Mouse (Mus musculus) lung, embryonic 15.5 days (tissue): Measurements from ENCODE around the gene Sat2. TPM values are rescaled to one million over a fixed set of nuclear protein-coding genes. Genes with fewer than 3 reads are reported as not detected.

ENCODE experiments used
- ATAC-seq: fragments of 200-750 bp; cut with Nextera tagmentation; 2 replicates; pipeline ENCODE4 v1.8.0; 2017; ENCODE audit warnings: moderate number of reproducible peaks, borderline replicate concordance; ENCODE audit not compliant: low FRiP score, low TSS enrichment; ENCODE audit errors: extremely low read depth
- H3K27ac ChIP-seq: fragments of 300-500 bp; sonication (generic); 2 replicates; pipeline ENCODE4 v1.5.1; 2015; ENCODE audit warnings: moderate library complexity, mild to moderate bottlenecking, inconsistent platforms
- H3K27me3 ChIP-seq: fragments of 300-500 bp; sonication (generic); 2 replicates; pipeline ENCODE4 v1.6.1; 2015; ENCODE audit warnings: inconsistent platforms
- H3K36me3 ChIP-seq: fragments of 300-500 bp; sonication (generic); 2 replicates; pipeline ENCODE4 v1.6.1; 2015; ENCODE audit warnings: inconsistent platforms
- H3K4me1 ChIP-seq: fragments of 300-500 bp; sonication (generic); 2 replicates; pipeline ENCODE4 v1.6.1; 2015; ENCODE audit warnings: inconsistent platforms
- H3K4me2 ChIP-seq: fragments of 300-500 bp; sonication (generic); 2 replicates; pipeline ENCODE4 v1.6.1; 2015; ENCODE audit warnings: inconsistent platforms, mild to moderate bottlenecking, moderate library complexity
- H3K4me3 ChIP-seq: fragments of 300-500 bp; sonication (generic); 2 replicates; pipeline ENCODE4 v1.5.1; 2015; ENCODE audit warnings: mild to moderate bottlenecking, inconsistent platforms
- H3K9ac ChIP-seq: fragments of 300-500 bp; sonication (generic); 2 replicates; pipeline ENCODE4 v1.6.1; 2015; ENCODE audit warnings: inconsistent platforms
- H3K9me3 ChIP-seq: fragments of 300-500 bp; sonication (generic); 2 replicates; pipeline ENCODE4 v1.6.1; 2016; ENCODE audit warnings: inconsistent platforms
- WGBS: fragments of 180-500 bp; shearing (Covaris S2); methylation state at CpG from one replicate; pipeline ENCODE4 v1.1.7; 2015; 5-methylcytosine and 5-hydroxymethylcytosine counted together
- polyA plus RNA-seq: library from polyadenylated mRNA; unstranded; fragments of >200 nt; fragmentation: Nextera tagmentation; extraction: Ambion mirVana; gene quantifications from 2 replicates; pipeline ENCODE4 v1.2.1, GENCODE M21; 2015

Gene Sat2
- polyA plus RNA-seq, 1 experiment from 2014 or later: 18.6 TPM

DNA sequence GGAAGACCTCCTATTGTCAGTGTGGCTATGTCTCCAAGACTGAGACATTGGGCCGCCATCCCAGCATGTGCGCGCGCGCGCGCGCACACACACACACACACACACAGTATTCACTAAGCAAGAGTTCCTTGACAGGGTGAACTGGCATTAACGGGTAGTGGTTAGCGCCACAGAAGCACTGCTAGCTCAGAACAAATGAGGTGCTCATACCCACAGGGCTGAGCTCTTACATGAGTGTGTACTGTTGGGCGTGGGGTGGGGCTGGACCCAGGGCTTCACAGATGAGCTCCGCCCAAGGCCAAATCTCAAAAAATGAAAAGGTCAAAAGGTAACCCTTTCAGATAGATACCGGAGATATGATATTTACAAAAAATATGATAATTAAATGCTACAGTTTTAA, 36.9 kb upstream of the Sat2 start:
- Histone ChIP-seq H3K36me3 (peaks cover 29% of the 10 kb centered on the region), H3K27me3 (no peaks in the 10 kb centered on the region)

DNA sequence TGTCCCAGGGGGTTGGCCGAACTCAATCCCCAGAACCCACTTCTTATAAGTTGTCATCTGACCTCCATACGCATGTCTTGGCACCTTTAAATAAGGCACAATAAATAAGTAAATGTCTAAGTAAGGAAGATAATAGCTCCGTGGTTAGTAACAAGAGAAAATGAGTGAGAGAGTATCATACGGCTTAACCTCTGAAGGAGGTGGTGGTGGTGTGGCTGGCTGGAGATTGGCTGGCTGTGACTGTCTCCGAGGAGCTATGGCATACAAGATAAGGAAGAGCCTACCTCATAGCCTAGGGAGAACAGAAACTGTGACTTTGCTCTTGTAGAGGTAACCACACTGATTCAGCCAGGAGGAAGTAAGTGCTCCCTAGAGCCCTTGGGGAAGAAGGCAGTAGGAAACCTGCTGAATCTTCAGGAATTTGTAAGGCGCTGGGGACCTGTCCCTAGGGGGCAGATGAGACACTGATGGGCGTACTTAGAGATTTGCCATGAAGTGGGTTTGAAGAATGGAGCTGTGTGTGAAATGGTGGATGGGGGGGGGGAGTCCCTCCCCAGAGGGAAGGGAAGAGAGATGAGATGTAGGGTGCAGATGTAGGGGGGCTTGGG, 36.0 kb upstream of the Sat2 start:
- no peak for ATAC-seq
- H3K27ac ChIP-seq: no peak overlapping the region
- no peaks in the 10 kb centered on the region for H3K9me3 ChIP-seq
- H3K4me2 ChIP-seq: no peak overlapping the region
- H3K36me3 ChIP-seq: peaks cover 38% of the 10 kb centered on the region
- peaks cover 8% of the 10 kb centered on the region for H3K4me1 ChIP-seq
- no peaks in the 10 kb centered on the region for H3K27me3 ChIP-seq
- WGBS: 71% methylated on average over 7 of the region's 7 CpGs
- H3K4me3 ChIP-seq: no peak overlapping the region
- no peak overlapping the region for H3K9ac ChIP-seq

More for the DNA sequence above, 36.9 kb upstream of the Sat2 start:
- no peak overlapping the region for H3K4me2 ChIP-seq
- no peaks in the 10 kb centered on the region for H3K9me3 ChIP-seq
- no peak overlapping the region for H3K4me3 ChIP-seq
- H3K27ac ChIP-seq: no peak overlapping the region
- 90% methylated on average over 13 of the region's 13 CpGs for WGBS
- no peak for ATAC-seq
- no peak overlapping the region for H3K9ac ChIP-seq
- H3K4me1 ChIP-seq: peaks cover 8% of the 10 kb centered on the region

DNA sequence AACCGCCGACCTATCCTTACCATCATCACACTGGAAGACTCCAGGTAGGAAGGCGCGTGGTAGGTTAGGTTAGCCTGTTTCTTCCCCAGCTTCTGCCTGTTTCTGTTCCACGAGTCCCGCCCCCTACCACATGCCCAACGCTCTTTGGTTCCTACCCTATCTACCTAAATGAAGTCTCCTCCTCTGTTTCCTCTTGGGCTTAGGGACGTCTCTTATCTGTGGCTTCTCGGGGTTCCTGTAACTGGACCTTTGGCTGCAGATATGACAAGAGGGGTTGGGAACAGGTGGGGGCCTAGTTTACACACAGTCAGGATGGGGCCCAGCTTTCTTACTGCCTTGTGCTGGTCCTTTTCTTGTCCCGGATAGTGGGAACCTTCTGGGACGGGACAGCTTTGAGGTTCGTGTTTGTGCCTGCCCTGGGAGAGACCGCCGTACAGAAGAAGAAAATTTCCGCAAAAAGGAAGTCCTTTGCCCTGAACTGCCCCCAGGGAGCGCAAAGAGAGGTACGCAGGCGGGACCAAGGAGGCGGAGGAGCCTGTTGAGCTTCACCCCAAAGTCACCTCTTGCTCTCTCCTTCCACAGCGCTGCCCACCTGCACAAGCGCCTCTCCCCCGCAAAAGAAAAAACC, 32.5 kb upstream of the Sat2 start:
- Histone ChIP-seq H3K9me3 (no peaks in the 10 kb centered on the region), H3K27ac (no peak overlapping the region), H3K36me3 (peaks cover 61% of the 10 kb centered on the region), H3K9ac (no peak overlapping the region), H3K4me2 (no peak overlapping the region), H3K4me1 (no peaks in the 10 kb centered on the region), H3K4me3 (no peak overlapping the region), H3K27me3 (no peaks in the 10 kb centered on the region)
- WGBS: 86% methylated on average over 22 of the region's 22 CpGs
- ATAC-seq: no peak

DNA sequence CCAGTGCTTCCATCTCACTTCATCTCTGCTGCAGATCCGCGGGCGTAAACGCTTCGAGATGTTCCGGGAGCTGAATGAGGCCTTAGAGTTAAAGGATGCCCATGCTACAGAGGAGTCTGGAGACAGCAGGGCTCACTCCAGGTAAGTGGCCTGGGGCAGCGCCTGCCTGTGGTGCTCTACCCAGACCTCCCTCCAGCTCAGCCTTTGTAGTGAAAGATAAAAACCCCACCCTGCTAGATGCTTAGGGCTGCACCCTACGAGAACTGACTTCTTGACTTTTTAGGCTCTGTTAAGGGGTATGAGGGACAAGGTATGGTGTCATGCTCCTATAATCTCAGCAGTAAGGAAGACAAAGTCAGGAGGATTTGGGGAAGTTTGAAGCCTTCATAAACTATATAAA, 31.2 kb upstream of the Sat2 start:
- no peaks in the 10 kb centered on the region for H3K4me1 ChIP-seq
- ATAC-seq: no peak
- peaks cover 61% of the 10 kb centered on the region for H3K36me3 ChIP-seq
- no peak overlapping the region for H3K9ac ChIP-seq
- 90% methylated on average over 8 of the region's 8 CpGs for WGBS
- H3K27me3 ChIP-seq: no peaks in the 10 kb centered on the region
- H3K4me3 ChIP-seq: no peak overlapping the region
- H3K4me2 ChIP-seq: no peak overlapping the region
- H3K27ac ChIP-seq: no peak overlapping the region
- H3K9me3 ChIP-seq: no peaks in the 10 kb centered on the region

DNA sequence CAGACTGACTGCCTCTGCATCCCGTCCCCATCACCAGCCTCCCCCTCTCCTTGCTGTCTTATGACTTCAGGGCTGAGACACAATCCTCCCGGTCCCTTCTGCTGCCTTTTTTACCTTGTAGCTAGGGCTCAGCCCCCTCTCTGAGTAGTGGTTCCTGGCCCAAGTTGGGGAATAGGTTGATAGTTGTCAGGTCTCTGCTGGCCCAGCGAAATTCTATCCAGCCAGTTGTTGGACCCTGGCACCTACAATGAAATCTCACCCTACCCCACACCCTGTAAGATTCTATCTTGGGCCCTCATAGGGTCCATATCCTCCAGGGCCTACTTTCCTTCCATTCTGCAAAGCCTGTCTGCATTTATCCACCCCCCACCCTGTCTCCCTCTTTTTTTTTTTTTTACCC, 30.4 kb upstream of the Sat2 start:
- no peak overlapping the region for H3K9ac ChIP-seq
- H3K4me1 ChIP-seq: no peaks in the 10 kb centered on the region
- H3K4me2 ChIP-seq: no peak overlapping the region
- no peak for ATAC-seq
- no peak overlapping the region for H3K4me3 ChIP-seq
- no peaks in the 10 kb centered on the region for H3K9me3 ChIP-seq
- no peak overlapping the region for H3K27ac ChIP-seq
- no peaks in the 10 kb centered on the region for H3K27me3 ChIP-seq
- peaks cover 61% of the 10 kb centered on the region for H3K36me3 ChIP-seq
- 78% methylated on average over 3 of the region's 3 CpGs for WGBS

- H3K9ac ChIP-seq: no peak overlapping the region
- H3K27me3 ChIP-seq: no peaks in the 10 kb centered on the region
- H3K4me3 ChIP-seq: no peak overlapping the region
- no peaks in the 10 kb centered on the region for H3K9me3 ChIP-seq
- ATAC-seq: no peak; the same call in 1 of the 2 replicates
- no peaks in the 10 kb centered on the region for H3K4me1 ChIP-seq
- H3K27ac ChIP-seq: no peak overlapping the region
- H3K36me3 ChIP-seq: peaks cover 60% of the 10 kb centered on the region
- 72% methylated on average over 7 of the region's 7 CpGs for WGBS
- H3K4me2 ChIP-seq: no peak overlapping the region
Observed at GRCm38 (mm10) chr11:69591899-69592637, 29.8 kb upstream of the Sat2 start.

- Histone ChIP-seq H3K27me3 (no peaks in the 10 kb centered on the region), H3K4me3 (no peak overlapping the region), H3K9ac (no peak overlapping the region), H3K4me1 (no peaks in the 10 kb centered on the region), H3K4me2 (no peak overlapping the region), H3K36me3 (peaks cover 53% of the 10 kb centered on the region), H3K9me3 (no peaks in the 10 kb centered on the region), H3K27ac (no peak overlapping the region)
- 79% methylated on average over 4 of the region's 4 CpGs for WGBS
- ATAC-seq: no peak
Observed at GRCm38 (mm10) chr11:69592799-69593198, 29.0 kb upstream of the Sat2 start.

GRCm38 (mm10) chr11:69594853-69595252, 27.0 kb upstream of the Sat2 start:
- peaks cover 8% of the 10 kb centered on the region for H3K4me1 ChIP-seq
- no peak overlapping the region for H3K27ac ChIP-seq
- WGBS: 93% methylated on average over 6 of the region's 6 CpGs
- no peaks in the 10 kb centered on the region for H3K27me3 ChIP-seq
- H3K4me2 ChIP-seq: no peak overlapping the region
- H3K4me3 ChIP-seq: no peak overlapping the region
- no peak for ATAC-seq
- H3K36me3 ChIP-seq: peaks cover 33% of the 10 kb centered on the region
- H3K9ac ChIP-seq: no peak overlapping the region
- H3K9me3 ChIP-seq: no peaks in the 10 kb centered on the region

DNA sequence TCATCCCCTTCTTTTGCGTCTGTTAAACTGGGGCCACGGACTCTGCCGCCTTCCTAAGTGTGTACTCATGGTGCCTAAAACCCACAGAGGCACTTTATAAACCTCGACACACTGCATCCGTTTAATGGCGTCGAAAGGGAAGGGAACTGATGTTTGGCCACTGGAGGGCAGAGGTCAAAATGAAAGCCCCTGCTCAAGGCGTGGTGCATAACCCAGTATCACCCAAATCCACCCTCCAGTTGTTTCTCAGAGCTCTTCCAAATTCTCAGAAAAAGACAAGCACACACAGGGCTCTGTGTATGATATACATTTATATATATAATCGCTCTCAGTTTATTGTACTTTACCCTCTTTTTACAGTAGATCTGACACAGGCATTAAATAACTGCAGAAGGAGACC, 22.4 kb upstream of the Sat2 start:
- H3K27me3 ChIP-seq: peaks cover 3% of the 10 kb centered on the region; the same call in 1 of the 2 replicates
- H3K4me1 ChIP-seq: peaks cover 34% of the 10 kb centered on the region
- H3K27ac ChIP-seq: peak overlapping the region; percentile 62
- 12% methylated on average over 9 of the region's 9 CpGs for WGBS
- H3K36me3 ChIP-seq: no peaks in the 10 kb centered on the region
- H3K4me3 ChIP-seq: no peak overlapping the region
- peak overlapping the region; percentile 34 for H3K4me2 ChIP-seq
- ATAC-seq: no peak
- H3K9ac ChIP-seq: no peak overlapping the region
- no peaks in the 10 kb centered on the region for H3K9me3 ChIP-seq

DNA sequence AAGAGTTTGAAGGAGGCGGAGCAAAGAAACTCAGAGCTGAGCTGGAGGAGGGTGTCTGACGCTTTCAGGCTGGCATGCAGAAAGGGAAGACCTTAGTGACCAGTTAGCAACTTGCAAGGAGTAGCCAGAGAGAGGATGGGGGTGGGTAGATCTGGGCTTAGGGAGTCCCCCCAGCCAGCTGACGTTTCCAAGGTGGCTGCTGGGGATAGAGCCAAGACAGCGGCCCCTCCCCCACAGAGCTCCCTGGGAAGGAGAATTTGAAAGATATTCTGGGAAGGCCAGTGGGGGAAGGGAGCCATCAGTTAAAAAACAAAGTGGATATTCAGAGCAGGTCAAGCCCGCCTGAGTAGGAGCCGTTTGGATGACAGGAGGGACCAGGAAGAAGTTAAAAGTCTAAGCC, 21.7 kb upstream of the Sat2 start:
- Histone ChIP-seq H3K27me3 (peaks cover 9% of the 10 kb centered on the region; the same call in 1 of the 2 replicates), H3K36me3 (no peaks in the 10 kb centered on the region), H3K4me1 (peaks cover 40% of the 10 kb centered on the region), H3K9me3 (no peaks in the 10 kb centered on the region), H3K9ac (no peak overlapping the region), H3K4me3 (no peak overlapping the region), H3K27ac (peak overlapping the region; percentile 62), H3K4me2 (peak overlapping the region; percentile 34)
- 7% methylated on average over 6 of the region's 6 CpGs for WGBS
- peak; percentile 72 for ATAC-seq

- Histone ChIP-seq H3K4me1 (peaks cover 49% of the 10 kb centered on the region), H3K27me3 (peaks cover 16% of the 10 kb centered on the region; the same call in 1 of the 2 replicates), H3K9ac (no peak overlapping the region), H3K9me3 (no peaks in the 10 kb centered on the region), H3K4me2 (no peak overlapping the region), H3K36me3 (no peaks in the 10 kb centered on the region), H3K27ac (no peak overlapping the region), H3K4me3 (no peak overlapping the region)
- 42% methylated on average over 3 of the region's 3 CpGs for WGBS
- ATAC-seq: no peak
Observed at GRCm38 (mm10) chr11:69601768-69602167, 20.1 kb upstream of the Sat2 start.

GRCm38 (mm10) chr11:69603516-69603915, 18.3 kb upstream of the Sat2 start:
- ATAC-seq: no peak
- Histone ChIP-seq H3K36me3 (no peaks in the 10 kb centered on the region), H3K9me3 (no peaks in the 10 kb centered on the region), H3K27ac (no peak overlapping the region), H3K9ac (no peak overlapping the region), H3K4me1 (peaks cover 49% of the 10 kb centered on the region), H3K27me3 (peaks cover 16% of the 10 kb centered on the region; the same call in 1 of the 2 replicates), H3K4me3 (no peak overlapping the region), H3K4me2 (peak overlapping the region; percentile 95; the same call in 1 of the 2 replicates)
- 77% methylated on average over 8 of the region's 8 CpGs for WGBS
